In genomic region chr15:8108966-8109743, GRCm38 (mm10) we compare ENCODE assay signal across 8 mouse cellular contexts. TPM values are rescaled to one million over a fixed set of nuclear protein-coding genes. Genes with fewer than 3 reads are reported as not detected.
DNase-seq lines count a peak whose midpoint lies in the region; ATAC-seq and TF ChIP-seq lines count a peak whose summit lies in the region.

Gene Nup155 (plus strand): TSS chr15:8109273.

- H3K4me1 ChIP-seq in forebrain, embryonic 10.5 days: peaks cover 21% of the 10 kb centered on the region
- peaks cover 19% of the 10 kb centered on the region for H3K4me1 ChIP-seq in heart, embryonic 15.5 days (replicated peaks)
- H3K4me1 ChIP-seq in liver, embryonic 14.5 days (replicated peaks; ENCODE audit: control insufficient read depth in 2 of 2, insufficient read depth in 2 of 2, low read length in 1 of 2): peaks cover 7 to 8% of the 10 kb centered on the region in 2 experiments
- H3K4me1 ChIP-seq in neural tube, embryonic 11.5 days (ENCODE audit: control insufficient read depth, insufficient read depth, low read length): peaks cover 7% of the 10 kb centered on the region
- no peaks in the 10 kb centered on the region for H3K4me1 ChIP-seq in stomach, postnatal 0 days (replicated peaks; ENCODE audit: control insufficient read depth, insufficient read depth)

- DNase-seq in CD8-positive naive resting alpha-beta T cell, adult 2 months (ENCODE audit: low read depth in 2 of 2, low spot score in 2 of 2): peak; percentile 81 to 83
- peak; percentile 91 for DNase-seq in c-Kit-positive CD71-negative TER-119-negative erythroid progenitor cells, embryonic 14.5 days (ENCODE audit: low read depth)
- peak; percentile 92 for DNase-seq in forebrain, embryonic 10.5 days (ENCODE audit: extremely low spot score, low spot score)
- DNase-seq in kidney, postnatal 25 days: peak; percentile 93 to 96
- DNase-seq in liver, embryonic 14.5 days (ENCODE audit: low read depth in 3 of 3, low spot score in 3 of 3): peak; percentile 86 to 87 (median 86)
- peak; percentile 93 for DNase-seq in neural tube, embryonic 11.5 days (ENCODE audit: low spot score)
- peak; percentile 93 for DNase-seq in stomach, postnatal 0 days (ENCODE audit: low spot score)

- TF ChIP-seq EP300 in liver, embryonic 14.5 days (IDR thresholded peaks at IDR 0.05; ENCODE audit: low read depth): no peak
- no peak for TF ChIP-seq EP300 in stomach, postnatal 0 days (optimal IDR thresholded peaks at IDR 0.05)

- peak within 1 kb of the TSS; percentile 67 for H3K4me3 ChIP-seq in forebrain, embryonic 10.5 days
- peak within 1 kb of the TSS; percentile 96 for H3K4me3 ChIP-seq in heart, embryonic 15.5 days
- H3K4me3 ChIP-seq in liver, embryonic 14.5 days (ENCODE audit: insufficient read depth in 1 of 2, low read depth in 2 of 2, low read length in 2 of 2): peak within 1 kb of the TSS; percentile 94
- H3K4me3 ChIP-seq in neural tube, embryonic 11.5 days (ENCODE audit: low read depth, low read length): peak within 1 kb of the TSS; percentile 89
- H3K4me3 ChIP-seq in stomach, postnatal 0 days (ENCODE audit: low read depth, low read length): peak within 1 kb of the TSS; percentile 78

- peak within 1 kb of the TSS; percentile 86 for H3K9ac ChIP-seq in heart, embryonic 15.5 days
- H3K9ac ChIP-seq in liver, embryonic 14.5 days (replicated peaks): peak within 1 kb of the TSS; percentile 90
- peak within 1 kb of the TSS; percentile 81 for H3K9ac ChIP-seq in neural tube, embryonic 11.5 days (ENCODE audit: low read length)
- peak within 1 kb of the TSS; percentile 90 for H3K9ac ChIP-seq in stomach, postnatal 0 days (ENCODE audit: low read length)

- peak within 1 kb of the TSS; percentile 75 for H3K4me2 ChIP-seq in heart, embryonic 15.5 days
- peak within 1 kb of the TSS; percentile 88 for H3K4me2 ChIP-seq in liver, embryonic 14.5 days (ENCODE audit: low read depth)
- H3K4me2 ChIP-seq in neural tube, embryonic 11.5 days (ENCODE audit: low read depth): peak within 1 kb of the TSS; percentile 73
- peak within 1 kb of the TSS; percentile 65 for H3K4me2 ChIP-seq in stomach, postnatal 0 days (replicated peaks; ENCODE audit: low read depth)

- peaks cover 32% of the 10 kb centered on the region for H3K36me3 ChIP-seq in forebrain, embryonic 10.5 days (replicated peaks)
- peaks cover 19% of the 10 kb centered on the region for H3K36me3 ChIP-seq in heart, embryonic 15.5 days
- peaks cover 19% of the 10 kb centered on the region for H3K36me3 ChIP-seq in liver, embryonic 14.5 days (replicated peaks; ENCODE audit: control insufficient read depth, insufficient read depth, low read depth)
- H3K36me3 ChIP-seq in neural tube, embryonic 11.5 days (ENCODE audit: control insufficient read depth, insufficient read depth, low read length): no peaks in the 10 kb centered on the region; the same call in none of the 2 replicates
- peaks cover 2% of the 10 kb centered on the region; the same call in 1 of the 2 replicates for H3K36me3 ChIP-seq in stomach, postnatal 0 days (ENCODE audit: control insufficient read depth, insufficient read depth, low read length)

- no peaks in the 10 kb centered on the region for H3K9me3 ChIP-seq in forebrain, embryonic 10.5 days
- no peaks in the 10 kb centered on the region for H3K9me3 ChIP-seq in heart, embryonic 15.5 days (replicated peaks)
- no peaks in the 10 kb centered on the region for H3K9me3 ChIP-seq in liver, embryonic 14.5 days (ENCODE audit: control insufficient read depth, low read length)
- no peaks in the 10 kb centered on the region for H3K9me3 ChIP-seq in neural tube, embryonic 11.5 days (ENCODE audit: control insufficient read depth, low read length)
- H3K9me3 ChIP-seq in stomach, postnatal 0 days (ENCODE audit: control insufficient read depth, low read length): no peaks in the 10 kb centered on the region

- ATAC-seq in heart, embryonic 15.5 days (replicated peaks; ENCODE audit: insufficient number of reproducible peaks, insufficient read depth, low FRiP score, low read depth): peak; percentile 97
- ATAC-seq in liver, embryonic 14.5 days (ENCODE audit: insufficient read depth): peak; percentile 93
- peak; percentile 97 for ATAC-seq in neural tube, embryonic 11.5 days (ENCODE audit: insufficient read depth, low FRiP score, low TSS enrichment)
- ATAC-seq in stomach, postnatal 0 days (ENCODE audit: low FRiP score, low TSS enrichment): peak; percentile 99

- TF ChIP-seq CTCF in liver, embryonic 14.5 days (IDR thresholded peaks at IDR 0.05; ENCODE audit: low read depth): peak; percentile 30; the same call in 1 of the 2 replicates
- TF ChIP-seq CTCF in stomach, postnatal 0 days (IDR thresholded peaks at IDR 0.05; ENCODE audit: low read depth): no peak

- WGBS in forebrain, embryonic 10.5 days: under 1% methylated on average over 54 of the region's 54 CpGs
- under 1% methylated on average over 52 of the region's 54 CpGs for WGBS in heart, embryonic 15.5 days
- WGBS in liver, embryonic 14.5 days (ENCODE audit: insufficient replicate concordance): under 1% methylated on average over 54 of the region's 54 CpGs
- WGBS in neural tube, embryonic 11.5 days: under 1% methylated on average over 54 of the region's 54 CpGs
- under 1% methylated on average over 52 of the region's 54 CpGs for WGBS in stomach, postnatal 0 days

- H3K27me3 ChIP-seq in forebrain, embryonic 10.5 days (ENCODE audit: poor library complexity, severe bottlenecking): no peaks in the 10 kb centered on the region
- H3K27me3 ChIP-seq in heart, embryonic 15.5 days: no peaks in the 10 kb centered on the region
- no peaks in the 10 kb centered on the region for H3K27me3 ChIP-seq in liver, embryonic 14.5 days (ENCODE audit: control insufficient read depth, insufficient read depth, low read length)
- H3K27me3 ChIP-seq in neural tube, embryonic 11.5 days (ENCODE audit: control insufficient read depth, insufficient read depth, low read length): no peaks in the 10 kb centered on the region
- H3K27me3 ChIP-seq in stomach, postnatal 0 days (ENCODE audit: control insufficient read depth, insufficient read depth, low read length): no peaks in the 10 kb centered on the region

- peak within 1 kb of the TSS; percentile 89 for H3K27ac ChIP-seq in forebrain, embryonic 10.5 days
- H3K27ac ChIP-seq in heart, embryonic 15.5 days: peak within 1 kb of the TSS; percentile 82
- H3K27ac ChIP-seq in liver, embryonic 14.5 days: peak within 1 kb of the TSS; percentile 71
- H3K27ac ChIP-seq in neural tube, embryonic 11.5 days (ENCODE audit: low read depth, low read length): peak within 1 kb of the TSS; percentile 76; the same call in 1 of the 2 replicates
- H3K27ac ChIP-seq in stomach, postnatal 0 days (replicated peaks): peak within 1 kb of the TSS; percentile 74

RNA-seq across cellular contexts. Expression of gene Nup155, which starts in this region (rescaled TPM):
- 34.2 and 37.1 TPM in 2 replicates for polyA plus RNA-seq in forebrain, embryonic 10.5 days (2016; fragmentation: Nextera tagmentation; extraction: Ambion mirVana)
- 8.6 and 10.5 TPM in 2 replicates for polyA plus RNA-seq in heart, embryonic 15.5 days (2015; fragmentation: Nextera tagmentation; extraction: Ambion mirVana)
- 9.5 and 11.3 TPM in 2 replicates for polyA plus RNA-seq in liver, embryonic 14.5 days (2012; rRNA removed)
- polyA plus RNA-seq in liver, embryonic 14.5 days (2014; fragmentation: Nextera tagmentation; extraction: Ambion mirVana): 11.7 and 11.9 TPM in 2 replicates
- 30.4 and 31.3 TPM in 2 replicates for polyA plus RNA-seq in neural tube, embryonic 11.5 days (2014; fragmentation: Nextera tagmentation; extraction: Ambion mirVana)
- 3.0 and 3.8 TPM in 2 replicates for polyA plus RNA-seq in stomach, postnatal 0 days (2015; fragmentation: Nextera tagmentation; extraction: Ambion mirVana)

Comparison
In these comparisons a context has a peak if more than half of its experiments do, and no peak if none do; other contexts are left out.
1. Peak in every context shown above with its lines: DNase-seq, ATAC-seq, H3K4me3 ChIP-seq and H3K27ac ChIP-seq.